Mouse (Mus musculus) R1 (cell line): ENCODE measurements at regions not wholly inside any gene's neighbourhood (a gene's known extent, or its start where the extent isn't known, plus 50 kb on each side); places are given as distances from the start of the nearest gene placed in this dataset.

Experiments
- DNase-seq: peaks from one replicate; pipeline ENCODE4 v3.0.0-alpha.2; 2018; ENCODE audit warnings: low read depth, low spot score

- DNase-seq = no peak
Observed at GRCm38 (mm10) chr12:45929001-45929759, 854.7 kb upstream of the Stxbp6 start.
